Mouse (Mus musculus): ENCODE measurements around the gene Dnaaf5.

- TF ChIP-seq CTCF (IDR thresholded peaks at IDR 0.05; ENCODE audit: extremely low read depth, insufficient read depth, insufficient read length, insufficient replicate concordance) = no peak
- TF ChIP-seq POLR2A (IDR thresholded peaks at IDR 0.05; ENCODE audit: low read depth, low read length) = no peak
Measured at GRCm38 (mm10) chr5:139227645-139228044, 77.6 kb downstream of the Dnaaf5 start.
